Mouse (Mus musculus): ENCODE data around the gene Plod2. TPM values are rescaled to one million over a fixed set of nuclear protein-coding genes. Genes with fewer than 3 reads are reported as not detected.

Gene Plod2
- polyA plus RNA-seq, 1 experiment from 2014 or later = 0.69 TPM

GRCm38 (mm10) chr9:92603541-92603940, 61.5 kb downstream of the Plod2 start:
- Histone ChIP-seq H3K27ac (no peak overlapping the region), H3K4me3 (ENCODE audit: inconsistent target) (no peak overlapping the region), H3K36me3 (ENCODE audit: inconsistent target) (no peaks in the 10 kb centered on the region), H3K79me2 (ENCODE audit: inconsistent target) (no peaks in the 10 kb centered on the region)
- 87% methylated on average over 4 of the region's 4 CpGs for WGBS (ENCODE audit: missing documents)

GRCm38 (mm10) chr9:92610628-92611267, 68.7 kb downstream of the Plod2 start:
- Histone ChIP-seq H3K27ac (no peak overlapping the region), H3K36me3 (ENCODE audit: inconsistent target) (no peaks in the 10 kb centered on the region), H3K79me2 (ENCODE audit: inconsistent target) (no peaks in the 10 kb centered on the region), H3K4me3 (ENCODE audit: inconsistent target) (no peak overlapping the region)
- 67% methylated on average over 9 of the region's 9 CpGs for WGBS (ENCODE audit: missing documents)

- 91% methylated on average over 15 of the region's 15 CpGs for WGBS (ENCODE audit: missing documents)
- H3K27ac ChIP-seq = no peak overlapping the region
Observed at GRCm38 (mm10) chr9:92612641-92613040, 70.6 kb downstream of the Plod2 start.

GRCm38 (mm10) chr9:92613206-92613605, 71.2 kb downstream of the Plod2 start:
- H3K36me3 ChIP-seq (ENCODE audit: inconsistent target) = no peaks in the 10 kb centered on the region
- H3K4me3 ChIP-seq (ENCODE audit: inconsistent target) = no peak overlapping the region
- no peak overlapping the region for H3K27ac ChIP-seq
- 80% methylated on average over 8 of the region's 8 CpGs for WGBS (ENCODE audit: missing documents)
- H3K79me2 ChIP-seq (ENCODE audit: inconsistent target) = no peaks in the 10 kb centered on the region

More at GRCm38 (mm10) chr9:92612641-92613040, 70.6 kb downstream of the Plod2 start:
- Histone ChIP-seq H3K4me3 (ENCODE audit: inconsistent target) (no peak overlapping the region), H3K79me2 (ENCODE audit: inconsistent target) (no peaks in the 10 kb centered on the region), H3K36me3 (ENCODE audit: inconsistent target) (no peaks in the 10 kb centered on the region)

- Histone ChIP-seq H3K36me3 (ENCODE audit: inconsistent target) (no peaks in the 10 kb centered on the region), H3K27ac (no peak overlapping the region)
- WGBS (ENCODE audit: missing documents) = 100% methylated on average over 2 of the region's 2 CpGs
Observed at GRCm38 (mm10) chr9:92616418-92616817, 74.4 kb downstream of the Plod2 start.

GRCm38 (mm10) chr9:92617376-92617775, 75.4 kb downstream of the Plod2 start:
- no peak overlapping the region for H3K4me3 ChIP-seq (ENCODE audit: inconsistent target)
- 96% methylated on average over 2 of the region's 2 CpGs for WGBS (ENCODE audit: missing documents)
- H3K27ac ChIP-seq = no peak overlapping the region

More at GRCm38 (mm10) chr9:92616418-92616817, 74.4 kb downstream of the Plod2 start:
- Histone ChIP-seq H3K79me2 (ENCODE audit: inconsistent target) (no peaks in the 10 kb centered on the region), H3K4me3 (ENCODE audit: inconsistent target) (no peak overlapping the region)

GRCm38 (mm10) chr9:92620088-92620487, 78.1 kb downstream of the Plod2 start:
- 83% methylated on average over 1 of the region's 1 CpGs for WGBS (ENCODE audit: missing documents)
- Histone ChIP-seq H3K79me2 (ENCODE audit: inconsistent target) (no peaks in the 10 kb centered on the region), H3K4me3 (ENCODE audit: inconsistent target) (no peak overlapping the region), H3K27ac (no peak overlapping the region), H3K36me3 (ENCODE audit: inconsistent target) (no peaks in the 10 kb centered on the region)

More at GRCm38 (mm10) chr9:92617376-92617775, 75.4 kb downstream of the Plod2 start:
- Histone ChIP-seq H3K36me3 (ENCODE audit: inconsistent target) (no peaks in the 10 kb centered on the region), H3K79me2 (ENCODE audit: inconsistent target) (no peaks in the 10 kb centered on the region)

GRCm38 (mm10) chr9:92621246-92621645, 79.2 kb downstream of the Plod2 start:
- Histone ChIP-seq H3K79me2 (ENCODE audit: inconsistent target) (no peaks in the 10 kb centered on the region), H3K36me3 (ENCODE audit: inconsistent target) (no peaks in the 10 kb centered on the region), H3K27ac (no peak overlapping the region), H3K4me3 (ENCODE audit: inconsistent target) (no peak overlapping the region)
- WGBS (ENCODE audit: missing documents) = 68% methylated on average over 3 of the region's 3 CpGs

GRCm38 (mm10) chr9:92621878-92622282, 79.9 kb downstream of the Plod2 start:
- no peak overlapping the region for H3K4me3 ChIP-seq (ENCODE audit: inconsistent target)
- 10% methylated on average over 2 of the region's 2 CpGs for WGBS (ENCODE audit: missing documents)
- H3K27ac ChIP-seq = no peak overlapping the region
- no peaks in the 10 kb centered on the region for H3K36me3 ChIP-seq (ENCODE audit: inconsistent target)
- no peaks in the 10 kb centered on the region for H3K79me2 ChIP-seq (ENCODE audit: inconsistent target)

GRCm38 (mm10) chr9:92634792-92635191, 92.8 kb downstream of the Plod2 start:
- 86% methylated on average over 3 of the region's 3 CpGs for WGBS (ENCODE audit: missing documents)

GRCm38 (mm10) chr9:92639200-92639897, 97.3 kb downstream of the Plod2 start:
- WGBS (ENCODE audit: missing documents) = 75% methylated on average over 6 of the region's 6 CpGs
- H3K36me3 ChIP-seq (ENCODE audit: inconsistent target) = no peaks in the 10 kb centered on the region
- H3K27ac ChIP-seq = no peak overlapping the region
- H3K79me2 ChIP-seq (ENCODE audit: inconsistent target) = no peaks in the 10 kb centered on the region
- H3K4me3 ChIP-seq (ENCODE audit: inconsistent target) = no peak overlapping the region

More at GRCm38 (mm10) chr9:92634792-92635191, 92.8 kb downstream of the Plod2 start:
- no peaks in the 10 kb centered on the region for H3K79me2 ChIP-seq (ENCODE audit: inconsistent target)
- no peaks in the 10 kb centered on the region for H3K36me3 ChIP-seq (ENCODE audit: inconsistent target)
- H3K4me3 ChIP-seq (ENCODE audit: inconsistent target) = no peak overlapping the region
- H3K27ac ChIP-seq = no peak overlapping the region

GRCm38 (mm10) chr9:92641717-92642116, 99.7 kb downstream of the Plod2 start:
- WGBS (ENCODE audit: missing documents) = 0% methylated on average over 1 of the region's 1 CpGs
- H3K4me3 ChIP-seq (ENCODE audit: inconsistent target) = no peak overlapping the region
- H3K36me3 ChIP-seq (ENCODE audit: inconsistent target) = no peaks in the 10 kb centered on the region
- no peak overlapping the region for H3K27ac ChIP-seq
- H3K79me2 ChIP-seq (ENCODE audit: inconsistent target) = no peaks in the 10 kb centered on the region
